Mouse (Mus musculus): Measurements from ENCODE around the gene Gabrd. TPM values are rescaled to one million over a fixed set of nuclear protein-coding genes. Genes with fewer than 3 reads are reported as not detected.

Gabrd gene
- total RNA-seq, 2 experiments from 2014 or later = not detected

DNA sequence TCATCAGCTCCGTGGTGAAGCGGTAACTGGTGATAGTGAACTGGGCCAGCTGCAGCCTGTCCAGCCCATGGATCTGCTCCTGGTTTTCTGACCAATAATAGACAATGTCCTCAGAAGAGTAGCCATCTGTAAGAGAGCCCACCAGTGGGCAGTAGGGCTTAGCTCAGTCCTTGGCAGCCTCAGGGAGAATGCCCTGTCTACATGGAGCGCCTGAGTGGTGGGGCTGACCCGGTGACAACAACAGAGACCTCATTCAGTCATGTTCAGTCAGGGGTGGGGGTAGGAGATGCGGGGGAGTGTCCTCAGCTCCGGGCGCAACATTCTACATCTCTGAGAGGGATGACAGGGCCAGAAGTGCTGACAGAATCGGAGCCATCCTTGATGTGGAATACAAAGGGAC lies 10.7 kb downstream of the Gabrd start:
- intact Hi-C loops (cut with DNase I) = no loop called here
- DNase-seq = no peak

DNA sequence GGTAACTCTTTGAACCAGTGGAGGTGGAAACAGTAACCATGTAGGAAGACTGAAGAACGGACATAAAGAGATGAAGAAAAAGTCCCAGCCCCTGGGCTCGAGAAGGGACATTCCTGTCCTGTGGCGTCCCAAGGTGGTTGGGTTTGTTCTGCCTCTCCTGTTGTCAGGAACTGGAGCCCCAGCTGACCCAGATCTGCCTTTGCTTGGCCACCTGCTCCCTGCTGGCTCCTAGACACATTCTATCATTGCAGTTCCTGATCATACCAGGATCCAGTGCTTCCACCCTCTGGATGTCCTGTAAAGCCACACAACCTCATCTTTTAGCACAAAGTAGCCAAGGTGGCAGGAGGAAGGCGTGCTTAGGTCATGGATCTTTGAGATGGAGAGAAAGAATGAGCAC lies 14.6 kb downstream of the Gabrd start:
- no peak for DNase-seq
- intact Hi-C loops (cut with DNase I) = no loop called here

DNA sequence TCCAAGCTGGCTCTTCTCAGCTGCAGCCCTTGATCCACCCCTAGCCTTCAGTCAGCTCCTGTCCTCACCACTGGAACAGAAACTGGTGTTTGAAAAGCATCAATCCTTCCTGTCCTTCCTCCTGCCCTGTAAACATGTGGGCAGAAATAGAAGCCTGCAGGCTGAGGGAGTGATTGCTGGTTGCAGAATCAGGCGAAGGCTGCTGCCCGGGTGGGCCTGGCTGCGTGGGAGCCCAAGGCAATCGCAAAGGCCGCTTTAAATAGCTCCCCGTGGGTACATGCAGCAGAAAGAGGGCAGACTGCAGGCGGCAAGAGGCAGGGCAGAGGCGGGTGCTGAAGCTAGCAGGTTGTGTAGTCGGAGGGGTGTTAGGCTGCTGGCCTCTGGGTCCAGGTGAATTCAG lies 15.2 kb downstream of the Gabrd start:
- no peak for DNase-seq
- intact Hi-C loops (cut with DNase I) = no loop called here

DNA sequence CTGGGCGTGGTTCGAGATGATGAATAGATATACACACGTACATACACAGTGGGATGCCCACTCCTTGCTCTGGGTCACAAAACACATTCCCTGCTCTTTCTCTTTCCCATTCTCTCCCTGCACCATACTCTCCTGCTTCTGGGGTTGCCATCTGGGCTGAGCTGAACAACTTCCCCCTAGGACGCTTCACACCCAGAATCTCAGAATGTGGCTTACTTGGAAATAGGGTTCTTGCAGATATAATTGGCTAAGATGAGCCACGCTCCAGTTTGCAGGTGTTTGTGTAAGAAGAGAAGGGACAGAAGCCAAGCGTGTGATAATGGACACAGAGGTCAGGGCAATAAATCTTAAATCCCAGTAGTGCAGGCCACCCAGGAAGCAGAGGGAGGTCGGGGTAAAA lies 15.9 kb downstream of the Gabrd start:
- intact Hi-C loops (cut with DNase I) = no loop called here

DNA sequence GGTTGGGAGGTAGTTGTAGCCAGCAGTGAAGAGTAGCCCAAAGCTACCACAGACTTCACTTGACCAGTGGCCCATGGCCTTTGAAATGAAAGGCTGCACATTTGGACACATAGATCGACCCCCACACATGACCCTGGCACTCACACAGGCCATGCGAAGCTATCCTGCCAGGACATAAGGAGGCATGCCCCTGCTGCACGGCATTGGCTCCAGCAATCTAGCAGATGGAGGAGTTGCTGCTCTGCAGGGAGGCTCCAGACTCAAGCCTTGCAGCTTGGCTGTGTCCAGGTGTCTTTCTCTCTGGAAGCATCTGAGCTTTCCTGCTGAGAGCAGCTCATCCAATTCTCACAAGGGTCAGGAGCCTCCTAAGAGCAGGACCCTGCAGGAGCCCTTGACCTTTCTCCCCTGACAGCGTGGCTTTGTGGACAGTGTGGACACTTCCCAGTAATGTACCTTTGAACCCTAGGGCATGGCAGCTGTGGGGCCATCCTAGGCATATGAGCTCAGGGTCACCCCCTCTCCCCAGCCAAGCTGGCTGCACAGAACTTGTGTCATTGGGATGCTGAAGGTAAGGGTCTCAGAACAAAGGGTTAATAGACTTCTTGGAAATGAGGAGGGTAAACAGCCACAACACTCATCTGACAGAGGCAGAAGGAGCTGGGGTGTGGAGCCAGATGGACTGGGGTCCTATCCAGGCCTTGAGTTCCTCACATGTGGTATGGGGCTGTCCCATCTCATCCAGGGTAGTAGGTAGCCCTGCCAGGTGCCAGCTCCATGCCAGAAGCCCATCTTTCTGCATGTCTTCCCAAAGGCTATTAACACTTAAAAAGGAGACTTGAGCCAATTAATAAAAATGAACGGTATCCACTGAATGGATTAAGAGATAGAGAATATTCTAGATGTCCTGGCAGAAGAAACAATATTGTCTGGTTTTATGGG lies 25.8 kb downstream of the Gabrd start:
- no peak for DNase-seq
- intact Hi-C loops (cut with DNase I) = no loop called here

More for the DNA sequence above, 15.9 kb downstream of the Gabrd start:
- DNase-seq = no peak

DNA sequence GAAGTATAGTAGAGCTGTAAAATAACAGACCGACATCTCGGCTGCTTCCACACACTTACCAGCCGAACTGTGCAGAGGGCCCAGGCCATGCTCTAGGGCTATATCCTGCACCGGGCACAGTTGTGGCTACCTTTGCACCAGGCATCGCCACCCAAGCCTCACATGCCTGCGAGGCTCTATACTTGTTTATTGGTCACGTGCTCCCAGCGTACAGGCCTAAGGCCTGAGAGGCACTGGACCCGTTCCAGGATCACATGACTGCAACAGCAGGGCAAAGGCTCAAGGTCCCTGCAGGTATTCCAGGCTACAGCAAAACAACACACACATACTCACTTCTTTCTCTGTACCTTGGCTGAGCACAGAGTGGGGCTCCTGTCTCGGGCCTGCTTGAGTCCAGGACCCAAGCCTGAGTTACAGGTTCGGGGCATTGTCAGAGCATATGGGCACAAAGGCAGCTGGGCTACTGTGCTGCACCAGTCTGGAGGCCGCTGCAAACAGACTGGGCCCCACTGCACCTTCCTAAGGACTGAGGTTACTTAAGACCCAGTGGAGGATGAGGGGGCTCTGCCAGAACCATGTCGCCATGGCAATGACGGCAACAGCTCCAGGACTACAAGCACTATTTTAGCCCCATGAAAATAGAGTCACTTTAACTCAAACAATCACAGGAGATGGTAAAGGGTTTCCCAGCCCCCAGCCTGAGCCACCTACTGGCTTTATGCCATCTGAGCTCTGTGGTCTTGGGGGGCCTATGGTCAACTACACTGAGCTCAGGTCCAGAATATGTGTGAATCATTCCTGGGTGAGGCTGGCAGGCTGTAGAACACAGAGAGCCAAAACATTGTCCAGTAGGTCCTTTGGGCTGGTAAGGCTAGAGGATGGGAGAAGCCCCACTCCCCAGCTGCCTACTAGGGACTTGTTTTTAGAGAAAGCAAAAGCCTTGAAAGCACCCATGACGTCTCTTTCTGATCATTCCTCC lies 26.9 kb downstream of the Gabrd start:
- intact Hi-C loops (cut with DNase I) = no loop called here
- DNase-seq = no peak

DNA sequence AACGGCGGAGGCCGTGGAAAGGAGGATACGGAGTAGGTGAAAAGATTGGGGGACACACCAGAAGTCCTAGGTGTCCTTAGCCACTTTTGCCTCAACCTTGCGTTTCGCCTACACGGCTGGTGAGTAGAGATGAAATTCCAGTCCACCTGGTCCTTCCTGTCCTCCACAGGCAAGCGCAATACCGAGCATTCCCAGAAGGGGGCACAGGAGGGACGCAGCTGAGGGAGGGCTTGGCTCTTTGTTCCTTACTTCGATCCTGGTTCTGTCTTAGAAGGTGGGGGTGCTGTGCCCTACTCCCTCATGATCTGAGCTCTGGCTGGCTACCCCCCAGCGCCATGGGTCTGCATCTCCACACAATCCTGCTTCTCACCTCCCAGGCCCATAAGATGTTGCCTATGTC lies 29.2 kb downstream of the Gabrd start:
- peak; percentile 59 to 82 for DNase-seq
- intact Hi-C loops (cut with DNase I) = loop anchor here (5.0 kb wide), 2 partner anchors 199 to 214 kb away; no protein-coding TSS in a partner anchor

DNA sequence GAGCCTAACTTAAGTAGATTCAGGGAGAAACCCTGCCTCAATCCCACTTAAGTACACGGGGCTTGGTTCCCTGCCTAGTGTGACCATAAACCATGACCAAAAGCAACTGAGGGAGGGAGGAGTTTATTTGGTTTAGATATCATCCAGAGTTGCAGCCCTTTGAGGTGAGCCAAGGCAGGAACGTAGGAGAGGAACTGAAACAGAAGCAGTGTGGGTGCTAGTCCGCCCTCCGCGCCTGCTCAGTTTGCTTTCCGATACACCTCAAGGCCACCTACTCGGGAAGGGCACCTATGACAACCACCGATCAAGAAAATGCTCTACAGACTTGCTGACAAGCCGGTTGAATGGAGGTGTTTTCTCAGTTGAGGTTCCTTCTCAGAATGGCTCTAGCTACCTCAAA lies 30.2 kb downstream of the Gabrd start:
- no peak for DNase-seq
- intact Hi-C loops (cut with DNase I) = loop anchor here (5.0 kb wide), 2 partner anchors 200 to 215 kb away; no protein-coding TSS in a partner anchor

- intact Hi-C loops (cut with DNase I) = loop anchor here (5.0 kb wide), 2 partner anchors 201 to 216 kb away; no protein-coding TSS in a partner anchor
- no peak for DNase-seq
Observed at GRCm38 (mm10) chr4:155366784-155367183, 31.1 kb downstream of the Gabrd start.

DNA sequence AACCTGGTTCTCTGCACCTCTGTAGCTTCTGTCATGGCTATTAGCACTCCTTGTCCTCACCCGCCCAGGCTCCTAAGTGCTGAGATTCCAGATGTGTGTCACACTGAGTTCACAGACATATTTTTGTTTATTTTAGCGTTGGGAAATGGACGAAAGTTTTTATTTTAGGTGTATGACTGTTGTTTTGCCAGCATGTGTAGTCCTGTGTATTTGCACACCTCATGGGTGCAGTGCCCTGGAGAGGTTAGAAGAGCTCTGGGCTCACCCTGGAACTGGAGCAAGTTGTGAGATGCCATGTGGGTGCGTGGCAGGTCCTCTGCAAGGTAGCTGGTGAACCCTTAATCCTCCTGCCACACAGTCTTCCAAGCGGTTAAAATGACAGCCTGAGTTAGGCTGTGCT lies 35.5 kb downstream of the Gabrd start:
- intact Hi-C loops (cut with DNase I) = no loop called here
- no peak for DNase-seq

DNA sequence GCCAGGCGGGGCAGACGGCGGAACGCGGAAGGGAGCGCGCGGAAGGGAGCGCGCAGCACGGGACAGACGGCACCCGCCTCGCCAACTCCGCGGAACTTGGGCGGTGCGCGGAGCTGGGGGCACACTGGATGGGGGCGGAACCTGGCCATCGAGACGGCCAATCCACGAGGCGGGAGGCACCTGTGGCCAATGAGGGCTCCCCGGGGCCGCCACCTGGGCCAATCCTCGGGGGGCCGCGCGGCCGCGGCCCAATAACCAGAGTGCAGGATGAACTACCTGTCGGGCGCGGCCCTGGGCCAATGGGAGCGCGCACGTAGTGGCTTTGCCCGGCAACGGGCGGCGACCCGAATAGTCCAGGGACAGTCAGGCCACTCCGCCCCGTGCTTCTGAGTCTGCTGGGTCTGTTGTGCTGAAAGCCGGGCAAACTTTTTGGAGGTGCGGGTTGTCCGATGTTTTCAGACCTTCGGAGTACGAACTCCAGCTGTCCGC lies 36.6 kb downstream of the Gabrd start, which contains the start of gene Prkcz:
Prkcz (minus strand) TSS at position 59 of the 489 bp plus-strand sequence.
- peak; percentile 74 to 76 for DNase-seq
- intact Hi-C loops (cut with DNase I) = no loop called here

DNA sequence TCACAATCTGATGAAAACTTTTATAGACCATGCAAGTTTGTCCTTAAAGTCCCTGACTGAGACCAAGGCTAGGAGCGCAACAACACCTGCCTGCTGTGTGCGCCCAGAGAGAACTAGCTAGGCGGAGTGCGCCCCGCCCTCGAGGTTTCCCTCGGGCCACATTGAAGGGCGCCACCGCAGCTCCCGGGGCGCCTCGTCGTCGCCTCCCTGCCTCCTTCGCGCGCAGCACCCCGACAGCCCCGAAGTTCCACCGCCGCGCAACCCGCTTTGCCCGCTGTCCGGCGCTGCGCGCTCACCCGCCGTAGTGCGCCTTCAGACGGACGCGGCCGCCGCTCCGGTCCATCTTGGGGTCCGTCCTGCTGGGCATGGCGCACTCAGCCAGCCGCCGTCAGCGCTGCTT lies 37.1 kb downstream of the Gabrd start:
- intact Hi-C loops (cut with DNase I) = no loop called here

DNA sequence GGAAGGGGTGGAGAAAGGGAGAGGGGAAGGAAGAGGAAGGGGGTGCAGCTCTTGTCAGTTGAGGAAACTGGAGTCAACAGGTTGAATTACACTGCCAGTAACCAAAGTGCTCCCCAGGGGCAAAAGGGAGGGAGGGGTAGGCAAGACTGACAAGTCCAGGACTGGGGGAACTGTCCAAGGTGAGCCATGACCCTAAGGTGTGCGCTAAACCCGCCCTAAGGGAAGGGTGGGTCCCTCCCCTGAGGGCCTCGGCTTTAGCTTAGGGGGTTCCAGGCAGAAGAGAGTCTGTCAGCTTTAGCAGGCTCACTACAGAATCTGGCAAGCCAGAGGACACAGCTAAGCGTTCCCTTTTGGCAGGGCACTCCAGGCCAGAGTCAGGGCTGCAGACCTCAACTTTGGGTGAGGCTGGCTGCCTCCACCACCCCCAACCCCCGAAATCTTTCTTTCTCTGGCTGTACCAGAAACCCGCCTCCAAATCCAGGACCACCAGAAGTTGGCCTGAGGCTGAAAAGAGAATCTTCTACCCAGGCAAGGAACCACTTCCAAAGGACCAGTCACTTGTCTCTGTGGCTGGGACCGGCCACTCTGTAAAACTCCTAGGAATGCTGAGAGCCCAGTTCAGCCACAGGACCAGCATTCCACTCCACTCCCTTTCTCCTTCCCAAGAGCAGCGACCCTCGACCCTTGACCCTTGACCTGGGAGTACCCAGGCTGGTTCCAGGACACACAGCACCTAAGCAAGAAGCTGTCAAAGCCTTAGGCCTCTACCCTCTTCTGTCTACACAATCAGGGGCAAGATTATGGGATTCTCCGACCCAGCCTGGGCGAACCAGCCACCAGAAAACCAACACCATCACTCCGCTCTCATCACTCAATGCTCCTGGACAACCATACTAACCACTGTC lies 38.1 kb downstream of the Gabrd start:
- intact Hi-C loops (cut with DNase I) = no loop called here
- DNase-seq = no peak

More for the DNA sequence above, 37.1 kb downstream of the Gabrd start:
- DNase-seq = no peak

DNA sequence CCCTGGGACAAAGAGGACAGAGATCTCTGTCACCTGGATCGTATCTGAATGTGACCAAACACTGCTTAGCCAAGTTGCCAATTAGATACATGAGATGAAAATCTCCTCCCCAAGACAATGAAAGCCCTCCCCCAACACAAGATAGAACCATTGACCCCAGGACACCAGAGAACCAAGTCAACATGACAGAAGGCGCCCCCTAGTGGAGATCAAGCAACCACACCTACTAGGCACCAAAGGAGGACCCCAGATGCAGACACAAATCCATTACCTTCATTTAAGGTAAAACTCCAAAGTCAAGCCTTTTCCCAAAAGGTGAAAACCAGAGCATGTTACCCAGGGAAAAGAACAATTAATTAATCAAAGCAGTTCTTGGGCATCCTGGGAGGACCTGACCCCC lies 40.3 kb downstream of the Gabrd start:
- intact Hi-C loops (cut with DNase I) = no loop called here
- no peak for DNase-seq

GRCm38 (mm10) chr4:155356354-155356753 lies 41.6 kb downstream of the Gabrd start:
- no peak for DNase-seq
- intact Hi-C loops (cut with DNase I) = no loop called here

- intact Hi-C loops (cut with DNase I) = no loop called here
- no peak for DNase-seq
Observed at GRCm38 (mm10) chr4:155354546-155354945, 43.4 kb downstream of the Gabrd start.

DNA sequence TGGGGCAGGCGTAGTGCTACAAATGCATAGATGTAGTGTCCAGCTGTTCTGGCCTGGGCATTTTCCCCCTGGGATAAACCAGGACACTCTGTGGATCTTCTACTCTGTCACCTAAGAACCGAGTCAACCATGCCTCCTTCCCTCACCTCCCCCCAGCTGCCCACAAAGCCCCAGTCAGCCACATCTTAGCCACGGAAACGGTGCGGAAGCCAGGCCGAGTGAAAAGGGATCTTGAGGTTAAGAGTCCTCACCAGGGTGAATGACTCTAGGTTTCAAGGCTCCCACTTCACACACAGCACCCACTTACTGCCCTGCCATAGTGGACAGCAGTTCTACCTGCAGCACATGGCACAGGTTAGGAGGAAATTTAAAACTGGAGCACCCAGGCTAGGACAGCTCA lies 43.9 kb downstream of the Gabrd start:
- intact Hi-C loops (cut with DNase I) = no loop called here
- DNase-seq = no peak

GRCm38 (mm10) chr4:155352581-155352980 lies 45.3 kb downstream of the Gabrd start:
- intact Hi-C loops (cut with DNase I) = no loop called here
- no peak for DNase-seq

DNA sequence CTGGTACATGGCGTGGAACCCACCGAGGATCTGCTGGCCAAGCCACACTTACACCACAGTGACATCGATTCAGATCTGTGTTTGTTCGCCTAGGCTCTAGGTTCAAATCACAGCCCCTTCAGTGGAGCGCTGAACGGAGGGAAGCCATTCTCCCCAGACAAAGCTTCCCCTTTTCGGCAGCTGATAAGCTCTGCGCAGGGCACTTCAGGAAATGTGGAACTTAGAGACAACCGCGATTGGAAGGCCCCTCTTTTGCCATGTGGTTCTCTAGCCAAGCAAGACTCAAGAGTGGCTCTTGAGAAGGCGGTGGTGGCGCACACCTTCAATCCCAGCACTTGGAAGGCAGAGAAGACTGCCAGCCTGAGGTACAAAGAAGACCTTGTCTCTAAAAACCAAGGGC lies 51.6 kb downstream of the Gabrd start:
- no peak for DNase-seq
- intact Hi-C loops (cut with DNase I) = no loop called here

- DNase-seq = peak; percentile 62 to 69
- intact Hi-C loops (cut with DNase I) = no loop called here
Observed at GRCm38 (mm10) chr4:155345608-155345953, 52.3 kb downstream of the Gabrd start.
